Mouse (Mus musculus) adrenal gland, postnatal 25 days (tissue): ENCODE measurements around the gene Naa35. TPM values are rescaled to one million over a fixed set of nuclear protein-coding genes. Genes with fewer than 3 reads are reported as not detected.
A peak's percentile ranks its signal among the peaks of the same experiment; 100 is the strongest.
"Not testable (repeated sequence)": the region's sequence is repeated elsewhere in the genome, so short reads cannot be mapped to it uniquely, and the experiment has no call there.

Experiments
- DNase-seq: peaks from one replicate; pipeline ENCODE4 v3.0.0; 2021; ENCODE audit warnings: mixed read lengths
- total RNA-seq: library from RNA; stranded (reverse); gene quantifications from 2 replicates; pipeline ENCODE4 v1.2.3, GENCODE M21; 2021

Naa35 gene
- total RNA-seq, 1 experiment from 2014 or later = 68.0 TPM

DNA sequence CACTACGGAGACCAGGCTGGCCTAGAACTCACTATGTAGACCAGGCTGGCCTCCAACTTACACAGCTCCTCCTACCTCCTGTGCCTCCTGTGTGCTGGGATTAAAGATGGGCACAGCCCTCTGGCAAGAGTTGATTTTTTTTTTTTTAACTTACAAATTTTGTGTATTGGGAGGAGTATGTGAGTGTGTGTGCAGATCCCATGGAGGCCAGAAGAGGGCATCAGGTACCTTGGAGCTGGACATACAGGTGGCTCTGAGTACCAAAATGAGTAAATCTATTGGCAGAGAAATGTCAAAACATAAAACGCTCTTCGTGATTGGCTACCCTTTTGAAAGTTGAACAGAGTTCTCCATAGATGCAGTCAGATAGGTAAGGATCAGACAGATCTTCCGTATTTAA is 4.1 kb upstream of the Naa35 start:
- no peak for DNase-seq

DNA sequence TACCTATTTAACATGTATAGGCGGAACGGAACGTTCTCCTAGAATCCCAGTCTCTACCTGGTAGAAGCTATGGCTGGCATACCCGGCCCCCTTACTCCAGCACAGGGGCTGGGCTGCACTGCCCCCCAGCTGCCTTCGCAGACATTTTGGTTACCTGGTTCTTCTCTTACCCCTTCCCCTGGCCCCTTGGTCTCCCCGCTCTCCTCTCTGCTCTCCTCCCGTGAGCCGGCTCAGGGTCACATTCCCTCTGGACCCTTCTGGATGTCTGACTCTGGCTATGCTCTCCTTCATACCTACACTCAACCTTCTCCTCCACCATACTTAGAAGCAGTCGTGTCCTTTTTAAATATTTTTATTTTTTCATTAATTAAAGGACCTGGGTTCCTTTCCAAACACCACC is 578 bp upstream of the Naa35 start:
- peak; percentile 48 for DNase-seq

DNA sequence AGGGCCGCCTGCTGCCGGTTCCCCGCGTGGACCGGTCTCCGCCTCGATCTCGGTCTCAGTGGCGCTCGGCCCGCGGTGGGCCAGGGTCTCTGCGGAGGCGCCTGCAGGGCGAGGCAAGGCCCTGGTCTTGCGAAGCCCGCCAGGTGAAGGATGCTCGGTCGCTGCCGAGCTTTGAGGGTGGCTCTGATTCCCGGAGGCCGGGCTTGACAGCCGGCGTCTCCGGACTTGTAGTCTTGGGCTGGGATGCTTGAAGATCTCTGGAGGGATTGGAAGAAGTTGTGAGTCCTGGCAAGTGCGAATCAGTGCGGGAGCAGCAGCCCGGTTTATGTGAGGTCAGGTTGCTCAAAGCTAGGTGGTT is 568 bp downstream of the Naa35 start:
- no peak for DNase-seq

DNA sequence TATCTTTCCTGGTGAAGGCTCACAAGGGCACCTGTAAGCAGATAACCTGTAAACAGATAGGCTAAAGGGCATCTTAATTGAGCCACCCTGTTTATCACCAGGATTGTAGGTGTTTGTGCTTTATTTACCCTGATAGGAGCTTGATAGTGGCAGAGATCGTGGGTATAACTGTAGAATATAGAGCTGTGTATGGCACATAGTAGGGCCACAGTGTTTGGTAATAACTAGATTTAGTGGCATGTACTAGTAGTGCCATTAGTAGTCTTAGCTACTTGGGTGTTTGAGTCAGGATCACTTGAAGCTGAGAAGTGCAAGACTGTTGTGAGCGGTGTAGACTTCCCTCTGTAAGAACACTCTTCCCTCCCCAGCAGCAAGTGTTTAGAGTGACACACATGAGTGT is 2.1 kb downstream of the Naa35 start:
- no peak for DNase-seq

DNA sequence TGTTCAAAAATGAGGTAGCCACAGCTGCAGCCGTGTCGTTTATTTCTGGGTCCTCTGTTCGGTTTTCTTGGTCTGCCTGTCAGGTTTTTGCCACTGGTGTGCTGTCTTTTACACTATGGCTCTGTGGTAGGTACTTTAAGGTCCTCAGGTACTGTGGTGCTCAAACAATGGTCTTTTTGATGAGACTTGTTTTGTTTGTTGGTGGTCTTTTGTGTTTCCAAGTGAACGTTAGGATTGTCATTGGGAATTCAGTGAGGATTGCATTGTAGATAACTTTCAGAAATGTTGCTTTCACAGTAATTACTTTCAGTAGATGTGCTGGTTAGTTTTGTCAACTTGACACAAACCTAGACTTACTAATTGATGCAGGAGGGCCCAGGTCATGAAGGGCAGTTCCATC is 4.6 kb downstream of the Naa35 start:
- DNase-seq = no peak

DNA sequence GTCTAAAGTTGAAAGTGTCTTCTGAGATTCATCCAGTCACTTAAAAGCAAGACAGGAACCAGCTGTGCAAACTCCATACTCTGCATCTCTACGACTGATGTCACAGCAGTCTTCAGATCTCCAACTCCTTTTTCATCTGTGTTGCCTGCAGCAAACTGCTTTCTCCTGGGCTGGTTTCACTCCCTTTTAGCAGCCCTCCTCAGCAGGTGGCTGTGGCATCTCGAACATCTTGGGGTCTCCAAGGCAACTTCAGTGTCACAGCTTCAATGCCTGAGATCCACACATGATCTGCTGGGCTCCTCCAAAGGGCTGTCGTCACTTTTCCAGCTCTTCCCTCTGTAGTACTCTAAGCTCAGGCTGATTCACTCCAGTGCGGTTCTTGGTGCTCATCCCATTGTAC is 5.6 kb downstream of the Naa35 start:
- no peak for DNase-seq

DNA sequence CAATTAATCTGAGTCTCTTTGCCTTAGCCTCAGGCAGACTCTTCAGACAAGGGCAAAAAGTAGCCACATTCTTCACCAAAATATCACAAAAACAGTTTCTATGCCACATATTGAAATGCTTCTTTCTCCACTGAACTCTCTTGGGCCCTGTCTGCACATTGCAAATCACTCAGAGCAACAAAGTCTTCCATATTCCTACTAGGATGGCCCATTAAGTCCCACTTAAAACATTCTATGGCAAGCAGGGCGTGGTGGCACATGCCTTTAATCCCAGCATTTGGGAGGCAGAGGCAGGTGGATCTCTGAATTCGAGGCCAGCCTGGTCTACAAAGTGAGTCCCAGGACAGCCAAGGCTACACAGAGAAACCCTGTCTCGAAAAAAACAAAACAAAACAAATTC is 7.0 kb downstream of the Naa35 start:
- DNase-seq = not testable (repeated sequence)

DNA sequence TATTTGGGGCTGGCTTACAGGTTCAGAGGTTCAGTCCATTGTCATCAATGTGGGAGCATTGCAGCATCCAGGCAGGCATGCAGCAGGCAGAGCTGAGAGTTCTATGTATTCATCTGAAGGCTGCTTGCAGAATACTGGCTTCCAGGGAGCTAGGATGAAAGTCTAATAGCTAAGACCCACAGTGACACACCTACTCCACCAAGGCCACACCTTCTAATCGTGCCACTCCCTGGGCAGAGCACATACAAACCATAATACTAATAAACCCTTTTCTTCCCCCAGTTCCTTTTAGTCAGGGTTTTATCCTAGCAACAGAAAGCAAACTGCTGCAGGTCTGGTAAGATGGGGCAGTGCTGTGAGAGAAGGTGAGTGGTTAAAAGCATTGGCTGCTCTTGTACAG is 7.6 kb downstream of the Naa35 start:
- DNase-seq = no peak

DNA sequence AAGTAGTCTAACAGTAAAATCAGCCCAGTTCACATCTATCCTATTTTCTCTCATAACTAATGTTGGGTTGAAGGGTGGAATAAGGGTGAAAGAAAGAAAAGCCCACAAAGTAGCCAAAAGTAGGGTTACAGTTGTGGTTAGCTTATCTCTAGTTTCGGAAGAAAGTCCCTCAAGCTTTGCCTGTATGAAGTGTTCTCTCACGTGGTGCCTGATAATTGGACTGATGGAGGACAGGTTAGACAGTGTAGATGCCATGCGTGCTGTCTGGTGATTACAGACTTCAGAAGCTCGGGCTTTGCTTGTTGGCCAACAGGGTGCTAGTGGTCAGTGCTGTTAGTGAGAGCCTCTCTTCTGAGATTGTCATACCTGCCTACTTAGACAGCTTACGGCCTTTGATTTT is 18.0 kb downstream of the Naa35 start:
- DNase-seq = no peak

DNA sequence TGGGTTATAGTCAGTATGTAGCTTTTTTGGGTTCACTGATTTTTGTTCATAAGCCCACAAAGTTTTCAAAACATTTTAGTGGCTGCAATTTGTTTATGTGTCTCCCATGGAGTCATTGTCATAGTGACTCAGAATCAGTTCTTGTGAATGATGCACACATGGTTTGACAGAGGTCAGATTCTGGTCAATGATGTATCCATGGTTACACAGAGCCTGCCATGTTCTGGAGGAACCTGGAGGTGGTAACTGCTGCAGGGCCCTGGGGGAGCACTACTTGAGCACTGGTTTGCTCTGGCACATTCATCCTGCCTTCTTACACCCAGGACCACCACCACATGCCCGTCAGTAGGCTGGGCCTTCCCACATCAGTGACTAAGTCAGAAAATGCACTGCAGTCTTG is 19.5 kb downstream of the Naa35 start:
- DNase-seq = no peak

DNA sequence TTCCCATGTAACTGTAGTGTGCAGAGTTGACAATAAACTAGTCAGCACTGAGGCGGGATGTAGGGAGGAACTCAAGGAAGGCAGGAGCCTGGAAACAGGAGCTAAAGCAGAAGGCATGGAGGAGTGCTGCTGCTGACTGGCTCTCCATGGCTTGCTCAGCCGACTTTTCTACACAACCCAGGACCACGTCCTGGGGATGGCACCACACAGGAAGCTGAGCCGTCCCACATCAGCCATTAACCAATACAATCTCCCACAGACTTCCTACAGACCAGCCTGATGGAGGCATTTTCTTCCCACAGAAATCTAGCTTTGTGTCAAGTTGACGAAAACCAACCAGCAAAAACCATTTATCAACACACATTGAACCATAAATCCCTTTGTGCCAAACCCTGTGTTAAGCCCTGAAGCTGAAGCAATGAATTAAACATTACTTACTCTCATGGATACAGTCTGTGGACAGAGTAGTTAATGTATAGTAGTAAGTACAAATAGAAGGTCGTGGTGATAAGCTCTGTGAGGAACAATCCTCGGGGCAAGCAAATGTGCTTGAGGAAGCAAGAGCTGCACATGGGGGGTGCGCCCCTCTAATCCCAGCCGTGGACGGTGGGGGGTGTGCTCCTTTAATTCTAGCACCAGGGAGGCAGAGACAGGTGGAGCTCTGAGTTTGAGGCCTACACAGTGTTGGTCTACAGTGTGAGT is 20.3 kb downstream of the Naa35 start:
- DNase-seq = no peak

DNA sequence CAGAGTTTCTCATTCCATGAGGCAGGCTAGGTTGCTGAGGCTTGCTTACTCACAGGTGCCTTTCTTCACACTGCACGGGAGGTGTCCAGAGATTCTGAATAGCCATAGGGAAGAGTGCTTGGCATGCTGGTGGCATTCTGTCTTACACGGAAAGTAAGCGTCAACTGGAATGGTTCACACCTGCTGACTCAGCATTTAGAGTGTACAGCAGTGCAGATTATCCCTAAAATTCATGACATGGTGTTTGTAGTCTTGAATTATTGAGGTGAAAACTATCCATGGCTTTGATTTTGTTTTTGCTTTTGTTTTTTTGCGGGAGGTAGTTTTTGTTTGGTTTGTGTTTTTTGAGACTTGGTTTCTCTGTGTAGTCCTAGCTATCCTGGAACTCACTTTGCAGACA is 24.8 kb downstream of the Naa35 start:
- DNase-seq = no peak

DNA sequence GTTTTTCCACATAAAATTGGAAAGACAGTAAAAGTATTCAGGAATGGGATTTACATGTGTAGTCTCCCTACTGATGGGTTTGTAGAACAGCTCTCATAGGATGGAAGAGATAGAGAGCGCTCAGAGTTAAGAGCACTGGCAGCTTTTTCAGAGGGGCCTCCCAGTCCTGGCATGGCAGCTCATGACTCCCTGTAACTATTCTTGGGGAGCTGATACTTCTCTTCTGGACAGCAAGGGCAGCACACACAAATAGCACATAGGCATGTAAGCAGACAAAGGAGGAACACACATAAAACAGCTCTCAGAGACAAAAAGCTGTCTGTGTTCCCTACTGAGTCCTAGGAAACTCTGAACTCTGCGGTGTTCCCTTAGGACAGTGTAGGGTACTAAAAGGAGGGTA is 25.4 kb downstream of the Naa35 start:
- no peak for DNase-seq

DNA sequence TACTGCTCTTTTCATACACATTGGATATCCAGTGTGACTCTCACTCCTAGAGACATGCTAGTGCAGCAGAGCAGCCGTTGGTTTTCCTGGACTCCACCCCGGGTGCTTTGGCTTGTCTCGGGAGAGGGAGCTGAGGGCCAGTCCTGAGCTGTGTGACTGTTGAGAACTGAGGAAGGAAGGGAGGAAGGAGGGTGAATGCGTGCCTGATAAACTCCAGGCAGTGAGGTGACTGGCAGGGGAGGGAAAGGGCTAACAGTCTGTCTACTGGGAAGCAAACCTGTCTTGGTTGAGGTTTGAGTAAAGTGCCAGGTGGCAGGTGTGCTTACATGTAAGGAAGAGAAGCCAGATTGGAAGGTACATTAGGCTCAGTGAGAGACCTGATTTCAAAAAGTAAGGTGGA is 28.8 kb downstream of the Naa35 start:
- DNase-seq = no peak

DNA sequence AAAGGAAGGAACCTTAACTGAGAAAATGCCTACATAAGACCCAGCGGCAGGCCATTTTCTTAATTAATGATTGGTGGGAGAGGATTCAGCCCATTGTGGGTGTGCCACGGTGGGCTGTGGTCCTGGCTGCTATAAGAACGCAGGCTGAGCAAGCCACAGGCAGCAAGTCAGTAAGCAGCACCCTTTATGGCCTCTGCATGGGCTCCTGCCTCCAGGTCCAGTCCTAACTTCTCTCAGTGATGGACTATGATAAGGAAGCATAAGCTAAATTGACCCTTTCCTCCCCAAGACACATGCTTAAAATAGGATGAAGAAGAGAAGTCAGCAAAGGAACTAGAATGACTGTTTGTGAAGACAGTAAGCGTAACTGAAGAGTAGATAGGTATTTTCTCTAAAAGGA is 30.1 kb downstream of the Naa35 start:
- DNase-seq = no peak

DNA sequence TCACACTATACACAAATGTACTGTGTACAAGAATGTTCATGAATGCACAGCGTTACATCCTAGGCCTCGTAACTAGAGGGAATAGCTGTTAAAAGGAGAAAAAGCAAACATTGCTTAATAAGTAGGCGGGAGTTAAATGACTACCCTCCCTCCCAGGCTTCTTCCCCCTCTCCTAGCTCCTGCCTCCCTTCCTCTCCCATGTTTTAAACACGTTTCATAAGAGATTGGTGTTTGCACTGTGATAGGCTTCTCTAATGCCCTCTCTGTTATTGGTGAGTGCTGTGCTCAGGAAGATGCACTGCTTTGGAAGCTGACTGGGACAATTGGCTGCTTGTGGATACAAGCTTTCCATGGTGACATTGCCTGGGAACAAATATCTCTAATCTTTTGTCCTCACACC is 30.5 kb downstream of the Naa35 start:
- no peak for DNase-seq

DNA sequence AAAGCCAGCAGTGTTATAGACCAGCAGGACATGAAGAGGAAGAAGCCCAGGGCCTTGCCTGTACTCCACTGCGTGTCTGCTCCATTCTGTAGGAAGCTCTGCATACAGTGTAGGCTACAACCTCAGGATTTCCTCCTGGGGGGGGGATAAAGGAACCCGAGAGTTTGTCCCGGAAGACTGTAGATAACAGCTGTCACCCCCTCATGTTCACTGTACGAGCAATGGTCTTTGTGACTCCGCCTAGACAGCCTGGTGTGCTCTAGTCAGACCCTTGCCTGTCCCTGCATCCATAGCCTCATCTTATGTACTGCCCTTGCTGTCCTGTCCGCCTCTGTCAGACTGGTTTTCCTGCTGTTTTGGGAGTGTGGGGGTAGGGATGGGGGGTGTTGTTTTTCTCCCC is 33.4 kb downstream of the Naa35 start:
- no peak for DNase-seq

DNA sequence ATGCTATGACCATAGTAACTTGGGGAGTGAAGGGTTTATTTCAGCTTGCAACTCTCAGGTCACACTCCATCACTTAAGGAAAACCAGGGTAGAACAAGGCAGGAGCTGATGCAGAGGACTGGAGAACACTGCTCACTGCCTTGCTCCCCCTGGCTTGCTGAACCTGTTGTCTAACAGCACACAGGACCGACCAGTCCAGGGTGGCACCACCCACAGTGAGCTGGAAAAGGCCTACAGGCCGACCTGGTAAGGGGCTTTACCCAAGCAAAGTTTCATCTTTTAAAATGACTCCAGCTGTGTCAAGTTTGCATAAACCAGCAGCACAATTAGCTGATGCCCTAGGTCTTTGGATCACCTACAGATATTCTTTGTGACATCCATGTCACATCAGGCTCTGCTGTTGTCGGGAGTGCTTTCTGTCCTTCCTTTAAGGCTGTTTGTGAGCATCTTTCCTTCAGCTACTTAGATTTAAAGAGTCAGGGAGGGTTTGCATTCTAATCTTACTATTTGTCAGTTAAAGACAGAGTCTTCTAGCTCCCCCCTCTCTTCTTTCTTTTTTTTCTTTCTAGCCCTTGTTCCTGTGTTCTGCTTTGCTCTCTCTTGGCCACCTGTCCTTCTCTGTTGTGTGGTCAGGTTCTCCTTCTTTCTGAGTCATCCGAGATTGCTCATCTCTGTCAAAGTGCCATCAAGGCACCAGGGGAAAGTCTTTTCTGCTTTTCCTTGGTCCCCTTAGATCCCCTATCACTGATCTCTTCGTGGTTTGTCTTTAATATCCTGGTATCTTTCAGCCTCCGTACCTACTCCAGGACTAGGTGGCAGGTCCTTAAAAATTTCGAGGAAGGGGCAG is 36.8 kb downstream of the Naa35 start:
- no peak for DNase-seq

DNA sequence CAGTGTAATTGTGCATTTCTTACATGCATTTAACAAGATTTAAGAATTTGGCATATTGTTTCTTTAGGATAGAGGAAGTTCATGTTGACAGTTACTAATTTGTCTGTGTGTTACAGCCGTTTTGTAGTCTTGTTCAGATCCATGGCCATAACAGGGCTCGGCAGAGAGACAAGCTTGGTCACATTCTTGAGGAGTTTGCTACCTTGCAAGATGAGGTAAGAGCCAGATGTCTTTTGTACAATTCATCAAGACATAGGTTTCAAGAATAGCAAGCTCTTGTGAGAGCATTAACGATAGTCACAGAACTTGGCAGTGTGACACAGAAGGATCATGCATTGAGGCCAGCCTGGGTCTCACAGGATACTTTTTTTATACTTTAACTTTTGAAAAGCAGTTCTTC is 39.3 kb downstream of the Naa35 start:
- no peak for DNase-seq

DNA sequence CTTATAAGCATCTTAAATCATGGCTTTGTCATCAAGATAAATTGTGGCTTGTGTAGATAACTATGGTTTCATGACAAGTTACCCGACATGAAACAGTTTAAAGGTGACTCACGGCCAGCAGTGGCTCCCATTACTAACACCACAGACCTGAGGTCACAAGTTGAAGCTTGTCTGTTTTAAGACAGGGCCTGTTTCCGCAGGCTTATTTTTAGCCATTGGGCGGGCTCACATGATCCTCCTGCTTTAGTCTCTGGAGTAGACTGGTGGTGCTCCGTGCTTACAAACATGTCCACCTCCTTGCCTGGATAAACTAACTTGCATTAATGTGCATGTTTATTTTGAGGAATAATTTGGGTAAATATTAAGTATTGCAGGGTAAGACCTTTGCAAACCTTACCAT is 39.8 kb downstream of the Naa35 start:
- DNase-seq = no peak

DNA sequence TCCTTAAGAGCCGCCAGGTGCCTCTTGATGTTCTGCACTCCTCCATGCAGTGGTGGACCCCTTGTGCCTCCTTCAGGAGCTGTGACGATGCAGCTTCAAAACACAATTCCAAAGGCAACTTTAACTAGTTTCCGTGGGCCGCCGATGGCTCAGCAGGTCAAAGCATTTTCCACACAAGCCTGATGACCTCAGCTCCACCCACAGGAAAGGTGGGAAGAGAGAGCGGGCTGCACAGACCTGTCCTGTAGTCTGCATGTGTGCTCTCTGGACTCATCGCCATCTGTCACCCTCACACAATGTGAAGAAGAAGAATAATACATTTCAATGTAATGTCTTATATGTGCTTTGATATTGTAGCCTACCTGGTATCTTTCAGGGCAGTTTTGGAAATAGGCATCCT is 41.7 kb downstream of the Naa35 start:
- DNase-seq = no peak

DNA sequence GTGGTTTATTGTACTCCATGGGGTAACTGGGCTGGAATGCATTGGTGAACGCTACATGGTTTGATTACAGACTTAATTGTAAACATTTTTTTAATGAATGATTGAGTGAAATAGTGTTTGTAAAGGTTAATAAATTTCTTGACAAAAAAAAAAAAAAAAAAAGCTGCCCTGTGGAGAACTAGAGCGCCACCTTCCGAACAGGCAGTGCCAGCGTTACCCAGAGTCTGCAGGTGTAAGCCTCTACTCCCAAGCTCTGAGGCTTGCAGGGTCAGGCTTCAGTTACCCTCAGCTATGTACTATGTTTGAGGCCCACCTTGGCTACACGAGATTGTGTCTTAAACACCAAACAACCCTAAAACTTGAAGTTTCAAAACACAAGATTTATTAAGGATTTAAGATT is 49.6 kb downstream of the Naa35 start:
- no peak for DNase-seq

DNA sequence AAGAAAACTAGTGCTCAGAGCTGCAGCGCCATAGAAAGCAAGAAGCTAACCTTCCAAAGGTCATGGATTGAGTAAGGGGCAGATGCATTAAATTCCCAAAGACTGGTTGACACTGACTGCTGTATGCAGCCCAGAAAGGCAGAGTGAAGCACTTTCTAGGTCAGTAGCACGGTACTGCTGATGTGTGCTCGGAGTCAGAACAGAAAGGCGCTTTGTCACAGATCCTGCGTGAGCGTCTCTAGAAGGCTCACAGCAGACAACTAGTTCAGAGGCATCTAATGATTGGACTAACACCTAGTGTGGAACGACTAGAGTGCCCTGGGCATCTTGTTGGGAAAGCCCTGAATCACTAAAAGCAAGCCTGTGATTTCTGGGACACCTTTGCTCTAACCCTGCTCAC is 52.7 kb downstream of the Naa35 start:
- no peak for DNase-seq
